Comparison of ENCODE assay signal across 7 mouse cellular contexts in genomic region chr2:84504954-84505394, GRCm38 (mm10). TPM values are rescaled to one million over a fixed set of nuclear protein-coding genes. Genes with fewer than 3 reads are reported as not detected.
DNase-seq lines count a peak whose midpoint lies in the region; ATAC-seq lines count a peak whose summit lies in the region.
"Not testable (repeated sequence)": the region's sequence is repeated elsewhere in the genome, so short reads cannot be mapped to it uniquely, and the experiment has no call there.

No protein-coding gene starts in this region.

- not testable (repeated sequence) for ATAC-seq in embryonic facial prominence, embryonic 15.5 days (ENCODE audit: insufficient number of reproducible peaks, low FRiP score, low TSS enrichment, low read depth)
- peak; percentile 52; the same call in 1 of the 2 replicates for ATAC-seq in heart, embryonic 11.5 days (replicated peaks; ENCODE audit: insufficient number of reproducible peaks, low FRiP score, low TSS enrichment)
- ATAC-seq in intestine, embryonic 14.5 days (replicated peaks; ENCODE audit: low FRiP score, low TSS enrichment, low read depth): peak; percentile 62; the same call in 1 of the 2 replicates
- ATAC-seq in limb, embryonic 13.5 days (ENCODE audit: low FRiP score, low read depth): peak; percentile 44; the same call in 1 of the 2 replicates
- 0 out of 2 replicates have a peak, but pooled peaks have one; percentile 48 for ATAC-seq in neutrophil, adult 5-6 weeks (ENCODE audit: extremely low read depth, insufficient number of reproducible peaks, low FRiP score, poor library complexity, severe bottlenecking)

- H3K27ac ChIP-seq in embryonic facial prominence, embryonic 15.5 days (replicated peaks): peak overlapping the region; percentile 66; the same call in 1 of the 2 replicates
- not testable (repeated sequence) for H3K27ac ChIP-seq in heart, embryonic 11.5 days (ENCODE audit: low read depth, low read length); intestine, embryonic 14.5 days (ENCODE audit: low read depth); limb, embryonic 13.5 days

- H3K4me2 ChIP-seq in embryonic facial prominence, embryonic 15.5 days (replicated peaks): 0 out of 2 replicates have a peak overlapping the region, but pooled peaks have one; percentile 12
- H3K4me2 ChIP-seq in heart, embryonic 11.5 days: peak overlapping the region; percentile 35
- H3K4me2 ChIP-seq in intestine, embryonic 14.5 days (ENCODE audit: low read length): peak overlapping the region; percentile 22; the same call in 1 of the 2 replicates
- H3K4me2 ChIP-seq in limb, embryonic 13.5 days (replicated peaks): peak overlapping the region; percentile 44

- H3K36me3 ChIP-seq in embryonic facial prominence, embryonic 15.5 days; heart, embryonic 11.5 days (ENCODE audit: control insufficient read depth, insufficient read depth, low read length); intestine, embryonic 14.5 days (ENCODE audit: control insufficient read depth, insufficient read depth, low read length); limb, embryonic 13.5 days: not testable (repeated sequence)

- H3K9ac ChIP-seq in embryonic facial prominence, embryonic 15.5 days; heart, embryonic 11.5 days (ENCODE audit: low read depth, low read length); intestine, embryonic 14.5 days (ENCODE audit: low read length); limb, embryonic 13.5 days: not testable (repeated sequence)

- H3K4me1 ChIP-seq in embryonic facial prominence, embryonic 15.5 days; heart, embryonic 11.5 days (ENCODE audit: control insufficient read depth, insufficient read depth, low read length); intestine, embryonic 14.5 days (replicated peaks; ENCODE audit: control insufficient read depth, insufficient read depth, low read length); limb, embryonic 13.5 days: not testable (repeated sequence)

- WGBS in embryonic facial prominence, embryonic 15.5 days: 56% methylated on average over 7 of the region's 11 CpGs
- WGBS in heart, embryonic 11.5 days (ENCODE audit: insufficient replicate concordance): 40% methylated on average over 5 of the region's 11 CpGs
- 40% methylated on average over 5 of the region's 11 CpGs for WGBS in intestine, embryonic 14.5 days
- WGBS in limb, embryonic 13.5 days: 54% methylated on average over 7 of the region's 11 CpGs

- H3K27me3 ChIP-seq in embryonic facial prominence, embryonic 15.5 days; heart, embryonic 11.5 days (ENCODE audit: control insufficient read depth, insufficient read depth, low read length); intestine, embryonic 14.5 days (replicated peaks; ENCODE audit: control insufficient read depth, insufficient read depth, low read length); limb, embryonic 13.5 days: not testable (repeated sequence)

- H3K4me3 ChIP-seq in embryonic facial prominence, embryonic 15.5 days (replicated peaks); heart, embryonic 11.5 days (ENCODE audit: low read depth, low read length); intestine, embryonic 14.5 days (ENCODE audit: low read depth, low read length): not testable (repeated sequence)
- H3K4me3 ChIP-seq in limb, embryonic 13.5 days: peak overlapping the region; percentile 19

- peak; percentile 12 for DNase-seq in adrenal gland, postnatal 25 days
- peak; percentile 66 for DNase-seq in intestine, embryonic 14.5 days (ENCODE audit: low spot score)
- DNase-seq in lung, postnatal 4 days: peak; percentile 55 to 60

- not testable (repeated sequence) for H3K9me3 ChIP-seq in embryonic facial prominence, embryonic 15.5 days (replicated peaks); heart, embryonic 11.5 days (replicated peaks; ENCODE audit: control insufficient read depth, low read length); intestine, embryonic 14.5 days (ENCODE audit: control insufficient read depth, low read length); limb, embryonic 13.5 days

RNA-seq across cellular contexts. Expression of gene Tfpi, which starts 28.4 kb away (rescaled TPM):
- total RNA-seq in adrenal gland, postnatal 25 days (2021): 49.2 and 65.8 TPM in 2 replicates
- polyA plus RNA-seq in embryonic facial prominence, embryonic 15.5 days (2015; fragmentation: Nextera tagmentation; extraction: Ambion mirVana): 24.6 and 27.0 TPM in 2 replicates
- polyA plus RNA-seq in heart, embryonic 11.5 days (2014; fragmentation: Nextera tagmentation; extraction: Ambion mirVana): 76.3 and 83.8 TPM in 2 replicates
- polyA plus RNA-seq in intestine, embryonic 14.5 days (2014; fragmentation: Nextera tagmentation; extraction: Ambion mirVana): 53.9 and 60.1 TPM in 2 replicates
- polyA plus RNA-seq in limb, embryonic 13.5 days (2015; fragmentation: Nextera tagmentation; extraction: Ambion mirVana): 25.7 and 28.2 TPM in 2 replicates
- 1.5 and 2.8 TPM in 2 replicates for total RNA-seq in neutrophil, adult 5-6 weeks (2017)

Comparison
In these comparisons a context has a peak if more than half of its experiments do, and no peak if none do; other contexts are left out.
1. DNase-seq: peak in every context shown above with its lines; median percentile 66 in intestine, embryonic 14.5 days; 58 in lung, postnatal 4 days; 12 in adrenal gland, postnatal 25 days.